ENCODE assay signal across 8 mouse cellular contexts in the genomic region with DNA sequence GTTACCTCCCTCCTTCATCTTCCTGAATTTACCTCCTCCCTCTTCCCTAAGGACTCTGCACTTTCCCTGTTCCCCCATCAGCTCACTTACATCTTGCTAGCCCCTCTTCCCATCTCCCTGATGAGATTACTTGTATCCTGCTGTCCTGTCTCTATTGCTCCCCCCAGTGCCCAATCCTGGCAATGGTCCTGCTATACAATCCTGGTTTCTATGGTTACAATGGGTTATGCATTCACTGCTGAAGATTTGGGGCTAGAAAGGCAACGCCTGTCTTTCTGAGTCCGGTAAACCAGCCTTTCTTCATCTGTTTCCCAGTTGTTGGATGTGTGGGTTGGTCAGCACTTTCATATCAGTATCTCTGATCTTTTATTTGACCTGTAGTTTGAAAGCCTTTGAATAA. TPM values are rescaled to one million over a fixed set of nuclear protein-coding genes. Genes with fewer than 3 reads are reported as not detected.
DNase-seq lines count a peak whose midpoint lies in the region; ATAC-seq and TF ChIP-seq lines count a peak whose summit lies in the region.

No protein-coding gene starts in this region.

- no peaks in the 10 kb centered on the region for H3K36me3 ChIP-seq in C2C12 (ENCODE audit: control insufficient read depth, insufficient read depth)
- H3K36me3 ChIP-seq in hindbrain, embryonic 14.5 days (replicated peaks; ENCODE audit: control insufficient read depth, insufficient read depth) = no peaks in the 10 kb centered on the region
- no peaks in the 10 kb centered on the region for H3K36me3 ChIP-seq in midbrain, embryonic 10.5 days
- no peaks in the 10 kb centered on the region for H3K36me3 ChIP-seq in heart, embryonic 12.5 days

- ATAC-seq in hindbrain, embryonic 14.5 days (ENCODE audit: low FRiP score) = no peak; the same call in 1 of the 2 replicates
- ATAC-seq in heart, embryonic 12.5 days (ENCODE audit: insufficient number of reproducible peaks, low FRiP score) = no peak

- no peaks in the 10 kb centered on the region for H3K27me3 ChIP-seq in C2C12 (ENCODE audit: control insufficient read depth, insufficient read depth, insufficient read length)
- no peaks in the 10 kb centered on the region for H3K27me3 ChIP-seq in hindbrain, embryonic 14.5 days (ENCODE audit: control insufficient read depth, insufficient read depth, low read length)
- 0 out of 2 replicates have a peak, but pooled peaks cover 5% of the 10 kb centered on the region for H3K27me3 ChIP-seq in midbrain, embryonic 10.5 days (ENCODE audit: low read depth, poor library complexity, severe bottlenecking)
- H3K27me3 ChIP-seq in heart, embryonic 12.5 days (replicated peaks) = no peaks in the 10 kb centered on the region

- H3K9me3 ChIP-seq in hindbrain, embryonic 14.5 days (ENCODE audit: control insufficient read depth, low read length) = no peaks in the 10 kb centered on the region
- no peaks in the 10 kb centered on the region for H3K9me3 ChIP-seq in midbrain, embryonic 10.5 days (replicated peaks)
- H3K9me3 ChIP-seq in heart, embryonic 12.5 days (replicated peaks) = no peaks in the 10 kb centered on the region

- no peak for TF ChIP-seq POLR2A in cortical plate, adult 2 months (IDR thresholded peaks at IDR 0.05; ENCODE audit: extremely low read depth, insufficient read depth, low read length)

- H3K9ac ChIP-seq in hindbrain, embryonic 14.5 days = no peak overlapping the region
- no peak overlapping the region for H3K9ac ChIP-seq in heart, embryonic 12.5 days

- TF ChIP-seq CTCF in C2C12 (IDR thresholded peaks at IDR 0.05; ENCODE audit: control insufficient read depth, insufficient read depth, insufficient read length) = peak; percentile 16
- peak; percentile 56 for TF ChIP-seq CTCF in cortical plate, adult 2 months (IDR thresholded peaks at IDR 0.05; ENCODE audit: extremely low read depth, insufficient read depth, low read length)

- H3K4me2 ChIP-seq in hindbrain, embryonic 14.5 days (replicated peaks) = no peak overlapping the region
- H3K4me2 ChIP-seq in heart, embryonic 12.5 days = no peak overlapping the region

- no peak overlapping the region for H3ac ChIP-seq in C2C12 (ENCODE audit: control insufficient read depth, insufficient read length, low read depth)

- H3K4me1 ChIP-seq in cortical plate, adult 2 months (ENCODE audit: control insufficient read depth, insufficient read depth, low read length) = no peaks in the 10 kb centered on the region; the same call in 1 of the 2 replicates
- H3K4me1 ChIP-seq in hindbrain, embryonic 14.5 days (replicated peaks; ENCODE audit: control insufficient read depth, insufficient read depth, low read length) = 0 out of 2 replicates have a peak, but pooled peaks cover 4% of the 10 kb centered on the region
- H3K4me1 ChIP-seq in midbrain, embryonic 10.5 days = peaks cover 35% of the 10 kb centered on the region
- H3K4me1 ChIP-seq in heart, embryonic 12.5 days (replicated peaks) = peaks cover 47% of the 10 kb centered on the region

- H3K4me3 ChIP-seq in C2C12 (ENCODE audit: insufficient read depth, poor library complexity, severe bottlenecking) = no peak overlapping the region
- H3K4me3 ChIP-seq in cortical plate, adult 2 months (ENCODE audit: insufficient read depth, low read length) = no peak overlapping the region
- H3K4me3 ChIP-seq in hindbrain, embryonic 14.5 days (replicated peaks; ENCODE audit: low read length) = no peak overlapping the region
- H3K4me3 ChIP-seq in midbrain, embryonic 10.5 days = no peak overlapping the region
- H3K4me3 ChIP-seq in heart, embryonic 12.5 days = no peak overlapping the region

- 1% methylated on average over 2 of the region's 2 CpGs for WGBS in hindbrain, embryonic 14.5 days
- WGBS in midbrain, embryonic 10.5 days = 2% methylated on average over 2 of the region's 2 CpGs
- WGBS in heart, embryonic 12.5 days = 21% methylated on average over 2 of the region's 2 CpGs

- no peaks in the 10 kb centered on the region for H3K79me3 ChIP-seq in C2C12 (ENCODE audit: low read depth)

- H3K79me2 ChIP-seq in C2C12 (ENCODE audit: control insufficient read depth, insufficient read depth) = no peaks in the 10 kb centered on the region

- peak; percentile 11 for DNase-seq in cerebellum, adult 9-11 months
- DNase-seq in cerebellum, adult 11 months = no peak
- DNase-seq in hindbrain, embryonic 14.5 days (ENCODE audit: low spot score) = peak; percentile 72
- DNase-seq in midbrain, embryonic 10.5 days (ENCODE audit: low spot score) = peak; percentile 78
- peak; percentile 55 for DNase-seq in thymus, postnatal 0 days (ENCODE audit: low spot score)

- no peak overlapping the region for H3K27ac ChIP-seq in cortical plate, adult 2 months (ENCODE audit: insufficient read depth, low read length)
- no peak overlapping the region for H3K27ac ChIP-seq in hindbrain, embryonic 14.5 days
- peak overlapping the region; percentile 63 for H3K27ac ChIP-seq in midbrain, embryonic 10.5 days (replicated peaks)
- H3K27ac ChIP-seq in heart, embryonic 12.5 days (ENCODE audit: poor library complexity, severe bottlenecking) = no peak overlapping the region

TF ChIP-seq in C2C12, 6 proteins besides CTCF, POLR2A, EP300 and RAD21:
- TF ChIP-seq MYOD1 (IDR thresholded peaks at IDR 0.05; ENCODE audit: control insufficient read depth, insufficient read length, low read depth) (no peak), MYOG (IDR thresholded peaks at IDR 0.05; ENCODE audit: control insufficient read depth, extremely low read depth, insufficient read length) (no peak), USF1 (IDR thresholded peaks at IDR 0.05; ENCODE audit: low read depth) (no peak), CEBPB (IDR thresholded peaks at IDR 0.05; ENCODE audit: low read depth) (no peak), MAX (IDR thresholded peaks at IDR 0.05) (no peak), FOSL1 (IDR thresholded peaks at IDR 0.05; ENCODE audit: insufficient read depth, low read length, poor library complexity, severe bottlenecking) (no peak)

RNA-seq across cellular contexts. Expression of gene Lect2, which starts 6.1 kb away (rescaled TPM):
- not detected for polyA plus RNA-seq in C2C12 (2012; fragmentation: generic; extraction: Trizol)
- polyA plus RNA-seq in cortical plate, adult 2 months (2012; rRNA removed) = not detected in 2 replicates
- not detected in 2 replicates for polyA plus RNA-seq in hindbrain, embryonic 14.5 days (2014; fragmentation: Nextera tagmentation; extraction: Ambion mirVana)
- polyA plus RNA-seq in midbrain, embryonic 10.5 days (2016; fragmentation: Nextera tagmentation; extraction: Ambion mirVana) = not detected in 2 replicates
- polyA plus RNA-seq in thymus, postnatal 0 days (2015; fragmentation: Nextera tagmentation; extraction: Ambion mirVana) = not detected in 2 replicates
- 0.22 and 0.31 TPM in 2 replicates for polyA plus RNA-seq in heart, embryonic 12.5 days (2016; fragmentation: Nextera tagmentation; extraction: Ambion mirVana)

RNA-seq across cellular contexts. Expression of gene Fbxl21, which starts 32.1 kb away (rescaled TPM):
- 0.09 TPM for polyA plus RNA-seq in C2C12 (2012; fragmentation: generic; extraction: Trizol)
- polyA plus RNA-seq in cortical plate, adult 2 months (2012; rRNA removed) = 5.5 and 6.1 TPM in 2 replicates
- polyA plus RNA-seq in hindbrain, embryonic 14.5 days (2014; fragmentation: Nextera tagmentation; extraction: Ambion mirVana) = 3.9 and 4.1 TPM in 2 replicates
- polyA plus RNA-seq in midbrain, embryonic 10.5 days (2016; fragmentation: Nextera tagmentation; extraction: Ambion mirVana) = 1.4 and 1.6 TPM in 2 replicates
- polyA plus RNA-seq in thymus, postnatal 0 days (2015; fragmentation: Nextera tagmentation; extraction: Ambion mirVana) = 1.1 TPM in 2 replicates
- 1.0 and 1.3 TPM in 2 replicates for polyA plus RNA-seq in heart, embryonic 12.5 days (2016; fragmentation: Nextera tagmentation; extraction: Ambion mirVana)

RNA-seq across cellular contexts. Expression of gene Tgfbi, which starts 54.9 kb away (rescaled TPM):
- polyA plus RNA-seq in C2C12 (2012; fragmentation: generic; extraction: Trizol) = 0.48 TPM
- 3.7 and 3.8 TPM in 2 replicates for polyA plus RNA-seq in cortical plate, adult 2 months (2012; rRNA removed)
- 5.2 and 7.1 TPM in 2 replicates for polyA plus RNA-seq in hindbrain, embryonic 14.5 days (2014; fragmentation: Nextera tagmentation; extraction: Ambion mirVana)
- polyA plus RNA-seq in midbrain, embryonic 10.5 days (2016; fragmentation: Nextera tagmentation; extraction: Ambion mirVana) = 23.2 and 29.8 TPM in 2 replicates
- polyA plus RNA-seq in thymus, postnatal 0 days (2015; fragmentation: Nextera tagmentation; extraction: Ambion mirVana) = 19.9 and 22.7 TPM in 2 replicates
- polyA plus RNA-seq in heart, embryonic 12.5 days (2016; fragmentation: Nextera tagmentation; extraction: Ambion mirVana) = 107 TPM in 2 replicates
